Mouse (Mus musculus) gastrocnemius, adult 2 months (tissue): ENCODE data around the gene 4930524J08Rik. TPM values are rescaled to one million over a fixed set of nuclear protein-coding genes. Genes with fewer than 3 reads are reported as not detected.

Experiments
- DNase-seq: peaks from one replicate; pipeline ENCODE4 v3.0.0; 2022
- H3K27ac ChIP-seq: fragments of 200-600 bp; 2 replicates; pipeline ENCODE4 v1.8.1; 2022; ENCODE audit warnings: mild to moderate bottlenecking
- H3K4me3 ChIP-seq: fragments of 200-600 bp; 2 replicates; pipeline ENCODE4 v1.8.1; 2022; ENCODE audit warnings: mild to moderate bottlenecking, moderate library complexity
- CTCF ChIP-seq: fragments of 200-600 bp; IDR thresholded peaks from 2 replicates; pipeline ENCODE4 v1.8.1; 2022; ENCODE audit warnings: antibody characterized with exemption, mild to moderate bottlenecking, moderate library complexity
- intact Hi-C: fragments of 180-260 bp; cut with DNase I; formaldehyde crosslinking; loops from one replicate; pipeline ENCODE4 v1.15.1; 2025
- total RNA-seq, 2 experiments: library from RNA; stranded (reverse); gene quantifications; 2 replicates each; pipeline ENCODE4 v1.2.3; 2021

Gene 4930524J08Rik
- total RNA-seq, 2 experiments from 2014 or later, result 0.42 TPM; not detected in 1

GRCm38 (mm10) chr5:99975776-99976175 is 3.1 kb upstream of the 4930524J08Rik start:
- no peak for DNase-seq
- Histone ChIP-seq H3K4me3 (peak overlapping the region; percentile 96), H3K27ac (no peak overlapping the region)
- TF ChIP-seq CTCF, result no peak
- intact Hi-C loops, result no loop called here

- intact Hi-C loops, result no loop called here
- DNase-seq, result no peak
- TF ChIP-seq CTCF, result no peak
- Histone ChIP-seq H3K4me3 (peak overlapping the region; percentile 96), H3K27ac (peak overlapping the region; percentile 97; the same call in 1 of the 2 replicates)
Observed at GRCm38 (mm10) chr5:99976334-99976955, 2.4 kb upstream of the 4930524J08Rik start.

- intact Hi-C loops, result loop anchor here (1.0 kb wide), 1 partner anchor 61 kb away; no protein-coding TSS in a partner anchor
- no peak for TF ChIP-seq CTCF
- Histone ChIP-seq H3K4me3 (peak overlapping the region; percentile 96), H3K27ac (peak overlapping the region; percentile 97)
- peak; percentile 87 for DNase-seq
Observed at GRCm38 (mm10) chr5:99977516-99978301, 1.2 kb upstream of the 4930524J08Rik start.

DNA sequence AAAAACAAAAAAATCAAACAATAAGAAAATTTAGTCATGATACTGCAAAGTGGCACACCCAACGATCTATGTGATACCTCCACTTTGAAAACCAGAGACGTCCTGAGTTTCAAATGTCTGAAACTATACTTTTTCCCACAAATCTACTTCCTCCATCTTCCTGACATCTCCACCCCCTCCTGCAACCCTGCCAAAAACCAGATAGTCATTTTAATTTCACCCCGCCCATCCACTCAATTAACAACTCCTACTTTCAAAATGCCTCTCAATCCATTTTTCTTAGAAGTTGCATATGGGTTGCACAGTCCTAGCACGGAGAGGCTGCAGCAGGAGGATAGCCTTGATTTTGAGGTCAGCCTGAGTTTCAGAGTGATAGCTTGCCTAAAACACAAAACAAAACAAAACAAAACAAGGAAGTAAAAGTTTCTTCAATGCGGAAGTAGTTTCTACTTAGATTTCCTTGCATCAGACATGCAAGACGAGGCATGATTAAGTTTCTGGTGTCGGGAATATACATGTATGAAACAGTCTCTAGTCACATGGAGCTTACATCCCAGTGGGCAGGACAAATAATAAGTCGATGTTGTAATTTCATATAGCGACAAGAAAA is 4.7 kb downstream of the 4930524J08Rik start:
- no peak for TF ChIP-seq CTCF
- Histone ChIP-seq H3K27ac (no peak overlapping the region), H3K4me3 (peak overlapping the region; percentile 13; the same call in 1 of the 2 replicates)
- DNase-seq, result no peak
- intact Hi-C loops, result no loop called here

DNA sequence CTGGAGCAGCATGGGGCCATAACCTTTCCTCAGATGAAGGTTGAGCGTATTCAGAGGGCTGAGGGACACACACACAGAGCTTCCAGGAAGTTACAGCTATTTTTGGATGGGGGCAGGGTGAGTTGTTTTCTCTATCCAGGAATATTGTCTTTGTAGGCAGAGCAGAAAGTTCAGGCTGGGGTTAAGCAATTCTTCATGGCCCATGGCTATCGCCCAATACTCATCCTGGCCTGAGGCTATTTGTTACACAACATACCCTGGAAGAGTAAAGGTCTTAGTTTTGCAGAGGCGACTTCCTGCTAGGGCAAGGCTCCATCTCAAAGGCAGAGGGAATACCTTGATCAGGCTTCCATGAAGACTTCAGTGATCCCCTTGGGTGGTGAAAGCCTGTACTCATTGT is 15.3 kb downstream of the 4930524J08Rik start:
- no peak for DNase-seq
- intact Hi-C loops, result no loop called here
- no peak for TF ChIP-seq CTCF
- Histone ChIP-seq H3K4me3 (no peak overlapping the region), H3K27ac (no peak overlapping the region)

DNA sequence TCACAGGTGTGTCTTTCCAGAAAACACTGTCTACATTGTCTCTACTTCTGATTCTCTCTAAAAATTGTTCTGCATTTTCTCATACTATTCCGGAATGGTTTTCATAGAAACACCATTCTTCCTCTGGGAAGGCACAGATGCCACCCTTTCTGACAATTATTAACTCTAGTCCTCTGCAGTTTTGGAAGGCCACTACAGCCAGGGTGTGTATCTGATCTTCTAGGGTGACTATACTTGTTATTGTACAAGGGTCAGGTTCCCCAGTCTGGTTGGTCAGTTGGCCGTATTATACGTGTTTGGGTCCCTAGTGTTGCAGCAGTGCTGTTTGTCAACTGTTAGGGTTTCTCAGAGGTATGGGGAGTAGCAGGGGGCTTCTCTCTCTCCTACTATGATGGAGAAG is 15.8 kb downstream of the 4930524J08Rik start:
- intact Hi-C loops, result no loop called here
- TF ChIP-seq CTCF, result no peak
- Histone ChIP-seq H3K27ac (no peak overlapping the region), H3K4me3 (no peak overlapping the region)
- DNase-seq, result no peak

GRCm38 (mm10) chr5:100000048-100000447 is 21.2 kb downstream of the 4930524J08Rik start:
- Histone ChIP-seq H3K27ac (no peak overlapping the region), H3K4me3 (no peak overlapping the region)
- intact Hi-C loops, result no loop called here
- DNase-seq, result no peak
- TF ChIP-seq CTCF, result no peak

DNA sequence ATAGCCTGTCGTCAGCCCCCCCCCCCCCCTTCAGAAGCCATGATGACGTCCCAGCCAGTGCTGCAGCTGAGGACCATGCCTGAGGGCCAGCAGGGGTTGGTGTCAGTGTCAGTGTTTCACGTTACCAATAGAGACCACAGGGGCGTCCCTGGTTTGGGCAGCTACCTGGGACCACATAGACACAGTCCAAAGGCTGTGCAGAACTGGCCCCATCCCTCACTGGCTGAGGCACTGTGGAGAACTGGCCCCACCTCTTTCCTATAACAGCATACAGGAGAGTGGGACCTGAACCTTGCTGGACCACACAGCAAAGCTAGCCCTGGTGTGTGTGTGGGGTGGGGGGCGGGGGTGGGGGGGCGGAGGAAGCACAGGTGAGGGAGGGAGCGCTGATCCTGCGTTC is 21.6 kb downstream of the 4930524J08Rik start:
- no peak for TF ChIP-seq CTCF
- intact Hi-C loops, result no loop called here
- H3K4me3 ChIP-seq, result no peak overlapping the region
- H3K27ac ChIP-seq, result no peak overlapping the region
- no peak for DNase-seq

- Histone ChIP-seq H3K27ac (no peak overlapping the region), H3K4me3 (no peak overlapping the region)
- intact Hi-C loops, result no loop called here
- DNase-seq, result no peak
- TF ChIP-seq CTCF, result no peak
Observed at GRCm38 (mm10) chr5:100003895-100004294, 25.0 kb downstream of the 4930524J08Rik start.

- no peak for TF ChIP-seq CTCF
- no peak for DNase-seq
- H3K27ac ChIP-seq, result no peak overlapping the region
- no peak overlapping the region for H3K4me3 ChIP-seq
- intact Hi-C loops, result no loop called here
Observed at GRCm38 (mm10) chr5:100005431-100005830, 26.6 kb downstream of the 4930524J08Rik start.

DNA sequence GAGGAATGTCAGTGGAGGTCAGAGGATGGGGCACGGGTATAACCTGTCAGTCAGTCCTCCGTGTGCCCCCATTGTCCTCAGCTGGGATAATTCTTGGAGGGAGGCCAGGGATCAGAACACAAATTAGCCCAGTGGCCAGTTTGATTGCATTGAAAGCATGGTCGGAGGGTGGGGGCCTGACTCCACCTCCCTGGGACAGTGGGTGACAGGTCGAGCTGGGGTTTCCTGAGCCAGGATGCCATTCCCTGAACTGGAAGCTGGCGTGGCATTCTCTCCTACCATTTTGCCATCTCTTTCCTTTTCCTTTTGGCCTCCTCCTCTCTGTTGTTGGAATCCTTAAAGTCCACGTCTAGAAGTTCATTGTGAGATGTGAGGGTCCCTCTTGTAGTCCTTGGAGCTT is 27.0 kb downstream of the 4930524J08Rik start:
- Histone ChIP-seq H3K4me3 (no peak overlapping the region), H3K27ac (no peak overlapping the region)
- no peak for TF ChIP-seq CTCF
- no peak for DNase-seq
- intact Hi-C loops, result no loop called here

DNA sequence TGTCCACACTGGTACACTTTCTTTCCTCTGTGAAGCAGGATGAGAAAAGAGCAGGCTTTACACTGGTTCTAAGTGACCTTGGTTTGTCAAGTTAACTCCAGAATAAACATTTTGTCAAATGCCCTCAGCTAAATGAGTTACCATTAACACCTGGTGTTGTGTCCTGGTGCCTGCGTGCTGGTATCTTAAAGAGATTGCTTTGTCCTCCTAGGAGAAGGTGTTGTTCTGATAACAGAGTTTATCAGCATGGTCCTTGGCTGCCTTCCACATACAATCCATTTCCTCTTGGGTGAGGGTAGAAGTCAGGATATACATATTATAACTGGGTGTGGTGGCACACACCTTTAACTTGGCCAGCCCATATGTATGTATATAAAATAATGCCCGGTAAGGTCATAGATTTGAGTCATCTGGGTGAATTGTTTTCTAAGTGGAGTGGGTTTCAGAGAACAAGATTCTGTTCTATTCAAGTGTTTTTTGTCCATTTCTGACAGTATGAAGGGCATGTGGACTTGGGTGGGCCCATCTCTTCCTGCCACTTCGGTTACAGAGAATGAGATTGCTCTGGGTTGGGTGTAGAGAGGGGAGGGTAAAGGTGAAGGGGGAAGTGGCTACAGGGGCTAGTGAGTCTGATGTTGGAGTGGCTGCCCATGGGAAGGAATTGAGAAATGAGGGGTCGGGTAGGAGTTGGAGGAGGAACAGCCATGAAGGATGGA is 27.6 kb downstream of the 4930524J08Rik start:
- H3K4me3 ChIP-seq, result no peak overlapping the region
- intact Hi-C loops, result no loop called here
- TF ChIP-seq CTCF, result no peak
- H3K27ac ChIP-seq, result no peak overlapping the region
- no peak for DNase-seq

GRCm38 (mm10) chr5:100007040-100007375 is 28.1 kb downstream of the 4930524J08Rik start:
- no peak for DNase-seq
- intact Hi-C loops, result no loop called here
- peak; percentile 25; the same call in 1 of the 2 replicates for TF ChIP-seq CTCF
- H3K4me3 ChIP-seq, result no peak overlapping the region
- H3K27ac ChIP-seq, result no peak overlapping the region
